Mouse (Mus musculus): ENCODE data around the gene Celf2.

Celf2 gene

GRCm38 (mm10) chr2:7259616-7260015, 249.7 kb downstream of the Celf2 start:
- DNase-seq: no peak

- DNase-seq: no peak
Measured at GRCm38 (mm10) chr2:7256023-7256422, 253.3 kb downstream of the Celf2 start.

- no peak for DNase-seq
Measured at GRCm38 (mm10) chr2:7255386-7255785, 254.0 kb downstream of the Celf2 start.

- DNase-seq: no peak
Measured at GRCm38 (mm10) chr2:7250314-7250713, 259.0 kb downstream of the Celf2 start.

GRCm38 (mm10) chr2:7249002-7249401, 260.4 kb downstream of the Celf2 start:
- no peak for DNase-seq

- no peak for DNase-seq
Measured at GRCm38 (mm10) chr2:7245958-7246774, 263.2 kb downstream of the Celf2 start.

- no peak for DNase-seq
Measured at GRCm38 (mm10) chr2:7242139-7242538, 267.2 kb downstream of the Celf2 start.

- no peak for DNase-seq
Measured at GRCm38 (mm10) chr2:7241523-7241941, 267.8 kb downstream of the Celf2 start.

- no peak for DNase-seq
Measured at GRCm38 (mm10) chr2:7237283-7237682, 272.1 kb downstream of the Celf2 start.

GRCm38 (mm10) chr2:7236452-7236851, 272.9 kb downstream of the Celf2 start:
- DNase-seq: no peak

- no peak for DNase-seq
Measured at GRCm38 (mm10) chr2:7235059-7235741, 274.2 kb downstream of the Celf2 start.

- no peak for DNase-seq
Measured at GRCm38 (mm10) chr2:7234587-7234986, 274.8 kb downstream of the Celf2 start.

GRCm38 (mm10) chr2:7233411-7233810, 276.0 kb downstream of the Celf2 start:
- no peak for DNase-seq

GRCm38 (mm10) chr2:7226785-7227184, 282.6 kb downstream of the Celf2 start:
- DNase-seq: no peak

GRCm38 (mm10) chr2:7224346-7225071, 284.9 kb downstream of the Celf2 start:
- no peak for DNase-seq

- no peak for DNase-seq
Measured at GRCm38 (mm10) chr2:7223538-7223937, 285.8 kb downstream of the Celf2 start.

- no peak for DNase-seq
Measured at GRCm38 (mm10) chr2:7222886-7223285, 286.5 kb downstream of the Celf2 start.

GRCm38 (mm10) chr2:7221856-7222255, 287.5 kb downstream of the Celf2 start:
- DNase-seq: no peak

- no peak for DNase-seq
Measured at GRCm38 (mm10) chr2:7218101-7218500, 291.3 kb downstream of the Celf2 start.

GRCm38 (mm10) chr2:7207691-7208504, 301.5 kb downstream of the Celf2 start:
- DNase-seq: no peak

GRCm38 (mm10) chr2:7193413-7193812, 315.9 kb downstream of the Celf2 start:
- no peak for DNase-seq

GRCm38 (mm10) chr2:7179186-7179585, 330.2 kb downstream of the Celf2 start:
- no peak for DNase-seq
